9 mouse cellular contexts compared by ENCODE assay signal in the genomic region with DNA sequence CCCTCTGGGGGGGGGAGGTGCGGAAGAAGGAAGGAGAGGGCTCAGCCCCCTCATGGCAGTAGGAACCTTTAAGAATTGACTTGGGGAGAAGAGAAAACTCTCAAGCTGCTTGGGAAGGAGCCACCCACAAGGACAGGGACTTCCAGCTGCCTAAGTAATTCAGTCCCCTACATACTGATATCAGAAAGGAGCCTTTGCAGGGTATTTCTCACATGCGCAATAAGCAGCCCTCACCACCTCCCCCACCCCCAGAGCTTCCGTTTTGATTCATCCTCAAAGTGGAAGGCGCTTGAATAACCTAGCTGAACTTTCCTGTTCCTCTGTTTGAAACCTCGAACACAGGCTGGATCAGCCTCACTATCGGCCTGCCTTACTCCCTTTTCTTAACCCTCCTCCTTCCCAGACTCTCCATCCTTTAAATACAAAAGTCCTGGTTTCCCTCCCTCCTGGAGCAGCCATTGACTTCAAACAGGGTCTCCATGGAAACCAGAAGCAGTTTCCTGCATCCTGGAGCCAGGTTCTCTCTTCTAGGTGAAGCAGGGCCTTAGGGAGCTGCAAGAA.
DNase-seq lines count a peak whose midpoint lies in the region; ATAC-seq and TF ChIP-seq lines count a peak whose summit lies in the region.
"Had no signal": no experiment of that assay in that cellular context is flagged by ENCODE, and none has a peak within 500 bp of the region (broad histone marks: within the 10 kb centered on the region; RNA-seq: fewer than 3 reads in every experiment).

No protein-coding gene starts in this region.

- H3K4me3 ChIP-seq in lung, embryonic 14.5 days (ENCODE audit: low read depth, low read length) = no peak overlapping the region
- no peak overlapping the region for H3K4me3 ChIP-seq in lung, adult 2 months (replicated peaks; ENCODE audit: extremely low read depth, low read depth, low read length)
- H3K4me3 ChIP-seq in embryonic facial prominence, embryonic 11.5 days (ENCODE audit: low read depth, low read length) = no peak overlapping the region
- peak overlapping the region; percentile 25 for H3K4me3 ChIP-seq in hindbrain, embryonic 13.5 days
- H3K4me3 ChIP-seq in limb, embryonic 12.5 days (replicated peaks) = no peak overlapping the region
- H3K4me3 ChIP-seq: megakaryocyte, embryonic 14.5 days had no signal

- no peak overlapping the region for H3K27ac ChIP-seq in lung, embryonic 14.5 days (ENCODE audit: low read depth)
- H3K27ac ChIP-seq in embryonic facial prominence, embryonic 11.5 days (replicated peaks; ENCODE audit: low read depth, low read length) = no peak overlapping the region
- peak overlapping the region; percentile 94 for H3K27ac ChIP-seq in hindbrain, embryonic 13.5 days
- H3K27ac ChIP-seq in limb, embryonic 12.5 days = no peak overlapping the region

- no peaks in the 10 kb centered on the region for H3K36me3 ChIP-seq in lung, embryonic 14.5 days (ENCODE audit: insufficient read depth)
- no peaks in the 10 kb centered on the region for H3K36me3 ChIP-seq in embryonic facial prominence, embryonic 11.5 days (replicated peaks; ENCODE audit: control insufficient read depth, insufficient read depth, low read depth, low read length)
- no peaks in the 10 kb centered on the region for H3K36me3 ChIP-seq in hindbrain, embryonic 13.5 days
- H3K36me3 ChIP-seq in limb, embryonic 12.5 days = no peaks in the 10 kb centered on the region

- TF ChIP-seq CTCF in lung, embryonic 14.5 days (IDR thresholded peaks at IDR 0.05; ENCODE audit: low read depth) = no peak
- TF ChIP-seq CTCF in lung, adult 2 months (IDR thresholded peaks at IDR 0.05; ENCODE audit: insufficient read depth, low read length) = no peak

- no peak for TF ChIP-seq POLR2A in lung, adult 2 months (IDR thresholded peaks at IDR 0.05; ENCODE audit: borderline replicate concordance, extremely low read depth, low read depth, low read length)

- peak overlapping the region; percentile 35 for H3K4me2 ChIP-seq in lung, embryonic 14.5 days
- H3K4me2 ChIP-seq in embryonic facial prominence, embryonic 11.5 days (ENCODE audit: low read depth, low read length) = no peak overlapping the region; the same call in 1 of the 2 replicates
- H3K4me2 ChIP-seq in hindbrain, embryonic 13.5 days = peak overlapping the region; percentile 50
- H3K4me2 ChIP-seq in limb, embryonic 12.5 days = peak overlapping the region; percentile 21

- H3K9ac ChIP-seq in lung, embryonic 14.5 days = no peak overlapping the region
- no peak overlapping the region; the same call in 1 of the 2 replicates for H3K9ac ChIP-seq in embryonic facial prominence, embryonic 11.5 days (replicated peaks; ENCODE audit: low read length)
- peak overlapping the region; percentile 51 for H3K9ac ChIP-seq in hindbrain, embryonic 13.5 days
- H3K9ac ChIP-seq in limb, embryonic 12.5 days (replicated peaks) = no peak overlapping the region

- no peaks in the 10 kb centered on the region for H3K27me3 ChIP-seq in lung, embryonic 14.5 days (ENCODE audit: insufficient read depth, low read length)
- no peaks in the 10 kb centered on the region for H3K27me3 ChIP-seq in embryonic facial prominence, embryonic 11.5 days (ENCODE audit: control insufficient read depth, insufficient read depth, low read length)
- no peaks in the 10 kb centered on the region for H3K27me3 ChIP-seq in hindbrain, embryonic 13.5 days
- H3K27me3 ChIP-seq in limb, embryonic 12.5 days = no peaks in the 10 kb centered on the region
- H3K27me3 ChIP-seq: megakaryocyte, embryonic 14.5 days had no signal

- no peaks in the 10 kb centered on the region for H3K4me1 ChIP-seq in lung, embryonic 14.5 days (ENCODE audit: insufficient read depth)
- no peaks in the 10 kb centered on the region for H3K4me1 ChIP-seq in lung, adult 2 months (ENCODE audit: control insufficient read depth, insufficient read depth, low read length)
- H3K4me1 ChIP-seq in embryonic facial prominence, embryonic 11.5 days (ENCODE audit: control insufficient read depth, insufficient read depth, low read length) = no peaks in the 10 kb centered on the region
- peaks cover 18% of the 10 kb centered on the region for H3K4me1 ChIP-seq in hindbrain, embryonic 13.5 days (replicated peaks)
- 0 out of 2 replicates have a peak, but pooled peaks cover 7% of the 10 kb centered on the region for H3K4me1 ChIP-seq in limb, embryonic 12.5 days (replicated peaks)

- no peak for DNase-seq in lung, embryonic 14.5 days
- no peak for DNase-seq in lung, adult 2 months
- DNase-seq in embryonic facial prominence, embryonic 11.5 days (ENCODE audit: low spot score) = peak; percentile 51
- peak; percentile 73 for DNase-seq in telencephalon, adult 2 months (ENCODE audit: low read depth, low spot score)
- no peak for DNase-seq in adrenal gland, postnatal 25 days
- no peak for DNase-seq in spleen, postnatal 36 days (ENCODE audit: low spot score in 2 of 2)

- ATAC-seq in lung, embryonic 14.5 days (ENCODE audit: insufficient read depth) = peak; percentile 56; the same call in 1 of the 2 replicates
- ATAC-seq in embryonic facial prominence, embryonic 11.5 days (replicated peaks; ENCODE audit: insufficient number of reproducible peaks, low FRiP score, low TSS enrichment, low read depth) = peak; percentile 70
- ATAC-seq in hindbrain, embryonic 13.5 days (ENCODE audit: low FRiP score) = peak; percentile 92
- ATAC-seq in limb, embryonic 12.5 days (ENCODE audit: insufficient number of reproducible peaks, insufficient read depth, low FRiP score, low TSS enrichment, low read depth) = 0 out of 2 replicates have a peak, but pooled peaks have one; percentile 31

- H3K9me3 ChIP-seq in lung, embryonic 14.5 days (ENCODE audit: low read depth, low read length) = no peaks in the 10 kb centered on the region
- H3K9me3 ChIP-seq in embryonic facial prominence, embryonic 11.5 days (replicated peaks; ENCODE audit: control insufficient read depth, low read length) = no peaks in the 10 kb centered on the region
- no peaks in the 10 kb centered on the region for H3K9me3 ChIP-seq in hindbrain, embryonic 13.5 days
- no peaks in the 10 kb centered on the region for H3K9me3 ChIP-seq in limb, embryonic 12.5 days

- WGBS in lung, embryonic 14.5 days = 25% methylated on average over 6 of the region's 6 CpGs
- 27% methylated on average over 6 of the region's 6 CpGs for WGBS in lung, adult 2 months
- WGBS in embryonic facial prominence, embryonic 11.5 days = 16% methylated on average over 6 of the region's 6 CpGs
- 8% methylated on average over 6 of the region's 6 CpGs for WGBS in hindbrain, embryonic 13.5 days
- WGBS in limb, embryonic 12.5 days = 32% methylated on average over 6 of the region's 6 CpGs

Comparison
In these comparisons a context has a peak if more than half of its experiments do, and no peak if none do; other contexts are left out.
1. ATAC-seq: peak in every context shown above with its lines; median percentile 92 in hindbrain, embryonic 13.5 days; 70 in embryonic facial prominence, embryonic 11.5 days; 56 in lung, embryonic 14.5 days; 31 in limb, embryonic 12.5 days.
2. DNase-seq: peak in embryonic facial prominence, embryonic 11.5 days (single experiment) and telencephalon, adult 2 months (single experiment); none in lung, embryonic 14.5 days (single experiment), lung, adult 2 months (single experiment), adrenal gland, postnatal 25 days (single experiment) and spleen, postnatal 36 days (0 of 2).